Mouse (Mus musculus) midbrain, embryonic 15.5 days (tissue): ENCODE data around the gene Matn4. TPM values are rescaled to one million over a fixed set of nuclear protein-coding genes. Genes with fewer than 3 reads are reported as not detected.

Experiments
- ATAC-seq: fragments of 200-750 bp; cut with Nextera tagmentation; replicated peaks from 2 replicates; pipeline ENCODE4 v1.8.0; 2017; ENCODE audit warnings: moderate TSS enrichment
- H3K27ac ChIP-seq: fragments of 300-500 bp; sonication (generic); 2 replicates; pipeline ENCODE4 v1.5.1; 2015; ENCODE audit warnings: mild to moderate bottlenecking, inconsistent platforms
- H3K27me3 ChIP-seq: fragments of 300-500 bp; sonication (generic); replicated peaks from 2 replicates; pipeline ENCODE4 v1.6.1; 2015; ENCODE audit warnings: inconsistent platforms
- H3K36me3 ChIP-seq: fragments of 300-500 bp; sonication (generic); replicated peaks from 2 replicates; pipeline ENCODE4 v1.6.1; 2015; ENCODE audit warnings: inconsistent platforms
- H3K4me1 ChIP-seq: fragments of 300-500 bp; sonication (generic); 2 replicates; pipeline ENCODE4 v1.6.1; 2015; ENCODE audit warnings: inconsistent platforms
- H3K4me2 ChIP-seq: fragments of 300-500 bp; sonication (generic); 2 replicates; pipeline ENCODE4 v1.6.1; 2015; ENCODE audit warnings: inconsistent platforms, mild to moderate bottlenecking, moderate library complexity
- H3K4me3 ChIP-seq: fragments of 300-500 bp; sonication (generic); 2 replicates; pipeline ENCODE4 v1.5.1; 2015; ENCODE audit warnings: mild to moderate bottlenecking, inconsistent platforms
- H3K9ac ChIP-seq: fragments of 300-500 bp; sonication (generic); 2 replicates; pipeline ENCODE4 v1.6.1; 2015; ENCODE audit warnings: mild to moderate bottlenecking, inconsistent platforms
- H3K9me3 ChIP-seq: fragments of 300-500 bp; sonication (generic); 2 replicates; pipeline ENCODE4 v1.6.1; 2016; ENCODE audit warnings: inconsistent platforms
- WGBS: fragments of 180-500 bp; shearing (Covaris S2); methylation state at CpG from one replicate; pipeline ENCODE4 v1.1.7; 2015; ENCODE audit warnings: mixed read lengths; 5-methylcytosine and 5-hydroxymethylcytosine counted together
- polyA plus RNA-seq: library from polyadenylated mRNA; unstranded; fragments of >200 nt; fragmentation: Nextera tagmentation; extraction: Ambion mirVana; gene quantifications from 2 replicates; pipeline ENCODE4 v1.2.1, GENCODE M21; 2015

Matn4 gene
- polyA plus RNA-seq, 1 experiment from 2014 or later = 0.65 TPM

- WGBS = 81% methylated on average over 9 of the region's 9 CpGs
Observed at GRCm38 (mm10) chr2:164433278-164433895, 28.4 kb upstream of the Matn4 start.

DNA sequence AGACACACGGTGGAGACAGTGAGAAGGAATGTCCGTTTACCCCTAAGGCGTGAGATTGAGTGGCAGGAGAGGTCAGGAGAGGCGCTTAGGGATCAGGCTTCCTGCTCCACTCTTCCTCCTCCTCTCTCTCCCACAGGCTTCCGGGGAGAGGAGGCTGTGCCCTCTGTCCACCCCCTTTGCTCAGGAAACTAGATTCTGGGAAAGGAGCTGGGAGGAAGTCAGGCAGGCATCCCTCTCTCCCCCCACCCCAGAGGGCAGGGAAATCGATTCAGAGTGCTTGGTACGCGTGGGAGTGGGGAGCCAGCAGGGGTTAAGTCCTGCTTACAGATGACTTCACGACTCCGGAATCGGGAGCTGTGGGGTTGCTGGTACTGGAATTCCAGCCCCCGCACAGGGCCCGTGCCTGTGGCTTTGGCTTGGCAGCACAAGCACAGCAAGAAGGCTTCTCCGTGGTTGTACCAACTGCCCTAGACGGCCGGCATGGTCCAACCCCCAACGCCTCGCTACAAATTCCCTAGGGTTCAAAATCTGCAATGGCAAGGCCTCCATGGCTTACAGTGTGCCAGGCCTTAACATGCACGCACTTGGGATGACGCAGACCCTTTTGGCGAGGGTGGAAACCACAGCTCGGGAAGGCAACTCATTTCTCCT is 27.7 kb upstream of the Matn4 start:
- WGBS = 41% methylated on average over 22 of the region's 22 CpGs
- no peak for ATAC-seq
- Histone ChIP-seq H3K4me3 (no peak overlapping the region), H3K36me3 (no peaks in the 10 kb centered on the region), H3K27ac (no peak overlapping the region), H3K9ac (no peak overlapping the region), H3K27me3 (no peaks in the 10 kb centered on the region), H3K4me2 (no peak overlapping the region), H3K4me1 (no peaks in the 10 kb centered on the region), H3K9me3 (no peaks in the 10 kb centered on the region)

More at GRCm38 (mm10) chr2:164433278-164433895, 28.4 kb upstream of the Matn4 start:
- no peak overlapping the region for H3K4me2 ChIP-seq
- H3K9ac ChIP-seq = no peak overlapping the region
- H3K27me3 ChIP-seq = no peaks in the 10 kb centered on the region
- no peak overlapping the region for H3K4me3 ChIP-seq
- no peaks in the 10 kb centered on the region for H3K4me1 ChIP-seq
- ATAC-seq = no peak
- H3K36me3 ChIP-seq = no peaks in the 10 kb centered on the region
- no peaks in the 10 kb centered on the region for H3K9me3 ChIP-seq
- H3K27ac ChIP-seq = no peak overlapping the region

DNA sequence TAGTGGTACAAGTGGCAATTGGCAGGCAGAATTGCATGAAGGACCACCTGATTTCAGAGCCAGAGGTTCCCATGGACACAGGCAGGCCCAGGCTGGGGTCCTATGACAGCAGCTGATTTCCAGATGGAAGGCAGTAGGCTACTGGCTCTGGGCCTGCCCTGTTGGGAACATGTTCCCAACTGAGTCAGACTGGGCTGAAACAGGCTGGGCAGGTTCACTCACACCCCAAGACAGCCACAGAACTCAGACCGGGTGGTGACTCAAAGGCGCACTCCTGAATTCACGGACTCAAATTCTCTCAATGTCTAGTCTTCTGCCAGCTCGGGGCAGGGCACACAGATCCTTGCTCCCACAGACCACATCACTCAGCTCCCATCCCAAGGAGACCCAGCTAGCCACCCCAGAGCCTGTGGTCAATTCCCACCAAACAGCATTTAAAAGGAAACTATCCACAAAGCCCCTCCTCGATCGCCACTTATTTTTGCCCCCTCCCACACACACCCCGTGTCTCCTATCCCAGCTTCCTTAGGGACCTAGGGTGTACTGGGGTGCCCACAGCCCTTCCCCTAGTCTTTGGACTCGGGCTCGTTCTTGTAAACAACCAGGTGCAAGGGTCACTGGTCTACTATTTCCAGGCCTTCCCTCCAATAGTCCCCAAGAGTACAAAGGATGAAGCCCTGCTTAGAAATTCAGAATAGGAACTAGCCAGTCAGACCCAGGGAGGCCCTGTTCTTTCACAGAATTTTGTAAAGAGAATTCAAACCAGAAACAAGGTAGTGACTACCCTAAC is 26.9 kb upstream of the Matn4 start:
- Histone ChIP-seq H3K4me2 (no peak overlapping the region), H3K4me3 (no peak overlapping the region), H3K36me3 (no peaks in the 10 kb centered on the region), H3K9me3 (no peaks in the 10 kb centered on the region), H3K9ac (no peak overlapping the region), H3K4me1 (no peaks in the 10 kb centered on the region), H3K27ac (no peak overlapping the region), H3K27me3 (no peaks in the 10 kb centered on the region)
- 71% methylated on average over 9 of the region's 9 CpGs for WGBS
- ATAC-seq = no peak

GRCm38 (mm10) chr2:164430697-164431096 is 25.7 kb upstream of the Matn4 start:
- H3K9ac ChIP-seq = no peak overlapping the region
- H3K4me1 ChIP-seq = no peaks in the 10 kb centered on the region
- 12% methylated on average over 7 of the region's 7 CpGs for WGBS
- no peaks in the 10 kb centered on the region for H3K36me3 ChIP-seq
- no peak overlapping the region for H3K4me2 ChIP-seq
- ATAC-seq = no peak
- H3K27me3 ChIP-seq = no peaks in the 10 kb centered on the region
- H3K9me3 ChIP-seq = no peaks in the 10 kb centered on the region
- no peak overlapping the region for H3K27ac ChIP-seq
- H3K4me3 ChIP-seq = no peak overlapping the region

- no peak overlapping the region for H3K27ac ChIP-seq
- ATAC-seq = no peak
- no peaks in the 10 kb centered on the region for H3K4me1 ChIP-seq
- no peaks in the 10 kb centered on the region for H3K27me3 ChIP-seq
- H3K4me3 ChIP-seq = no peak overlapping the region
- 53% methylated on average over 15 of the region's 15 CpGs for WGBS
- H3K9ac ChIP-seq = no peak overlapping the region
- H3K36me3 ChIP-seq = no peaks in the 10 kb centered on the region
- no peaks in the 10 kb centered on the region for H3K9me3 ChIP-seq
- H3K4me2 ChIP-seq = no peak overlapping the region
Observed at GRCm38 (mm10) chr2:164429881-164430615, 25.1 kb upstream of the Matn4 start.

- ATAC-seq = no peak
- 44% methylated on average over 5 of the region's 5 CpGs for WGBS
- Histone ChIP-seq H3K27me3 (no peaks in the 10 kb centered on the region), H3K36me3 (no peaks in the 10 kb centered on the region), H3K4me1 (no peaks in the 10 kb centered on the region), H3K4me2 (no peak overlapping the region), H3K9me3 (no peaks in the 10 kb centered on the region), H3K27ac (no peak overlapping the region), H3K4me3 (no peak overlapping the region), H3K9ac (no peak overlapping the region)
Observed at GRCm38 (mm10) chr2:164428451-164428850, 23.5 kb upstream of the Matn4 start.

DNA sequence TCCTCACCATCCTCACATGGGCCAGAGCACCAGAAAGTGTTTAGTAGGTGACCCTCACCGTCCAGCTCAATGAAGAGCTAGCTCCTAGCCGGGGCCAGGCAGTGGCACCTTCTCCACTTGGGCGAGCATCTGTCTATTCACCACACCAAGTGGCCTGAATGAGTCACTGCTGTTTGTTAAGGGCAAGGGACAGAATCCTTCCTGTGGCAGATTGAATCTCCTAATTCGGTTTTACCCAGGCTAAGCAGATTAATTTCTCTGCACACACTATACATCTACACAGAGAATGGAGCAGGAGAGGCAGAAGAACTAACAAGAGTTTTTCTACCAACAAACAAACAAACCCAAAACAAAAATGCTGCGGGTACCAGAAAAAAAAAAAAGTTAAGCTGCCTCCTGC is 22.0 kb upstream of the Matn4 start:
- Histone ChIP-seq H3K9me3 (no peaks in the 10 kb centered on the region), H3K4me2 (no peak overlapping the region), H3K4me1 (no peaks in the 10 kb centered on the region), H3K27ac (no peak overlapping the region), H3K9ac (no peak overlapping the region), H3K36me3 (no peaks in the 10 kb centered on the region), H3K27me3 (no peaks in the 10 kb centered on the region), H3K4me3 (no peak overlapping the region)
- WGBS = 75% methylated on average over 5 of the region's 5 CpGs
- no peak for ATAC-seq

GRCm38 (mm10) chr2:164426121-164426520 is 21.2 kb upstream of the Matn4 start:
- H3K4me3 ChIP-seq = no peak overlapping the region
- H3K36me3 ChIP-seq = no peaks in the 10 kb centered on the region
- H3K27me3 ChIP-seq = no peaks in the 10 kb centered on the region
- 30% methylated on average over 12 of the region's 12 CpGs for WGBS
- no peaks in the 10 kb centered on the region for H3K9me3 ChIP-seq
- H3K4me2 ChIP-seq = no peak overlapping the region
- H3K4me1 ChIP-seq = no peaks in the 10 kb centered on the region
- H3K27ac ChIP-seq = no peak overlapping the region
- no peak overlapping the region for H3K9ac ChIP-seq
- no peak for ATAC-seq

DNA sequence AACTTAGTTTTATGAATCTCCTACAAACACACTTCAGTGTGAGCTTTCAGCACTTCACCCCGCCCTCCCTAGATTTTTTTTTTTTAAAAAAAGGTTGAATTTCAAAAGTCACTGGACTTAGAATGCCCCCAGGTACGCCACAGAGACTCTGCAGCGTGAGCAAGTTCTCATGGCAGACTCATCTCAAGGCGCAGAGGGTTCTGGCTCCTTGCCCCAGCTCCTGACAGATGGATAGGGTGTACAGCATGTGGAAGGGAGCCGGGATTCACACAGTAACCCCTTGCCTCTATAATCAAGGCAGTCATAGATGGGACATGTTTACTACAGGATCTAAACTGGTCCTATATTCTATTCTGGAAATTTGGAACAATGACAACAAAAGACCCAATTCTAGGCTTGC is 20.4 kb upstream of the Matn4 start:
- Histone ChIP-seq H3K4me2 (no peak overlapping the region), H3K4me3 (no peak overlapping the region), H3K4me1 (no peaks in the 10 kb centered on the region), H3K9ac (no peak overlapping the region), H3K9me3 (no peaks in the 10 kb centered on the region), H3K27me3 (no peaks in the 10 kb centered on the region), H3K36me3 (no peaks in the 10 kb centered on the region), H3K27ac (no peak overlapping the region)
- WGBS = 90% methylated on average over 5 of the region's 5 CpGs
- ATAC-seq = no peak

- ATAC-seq = no peak
- WGBS = 86% methylated on average over 8 of the region's 8 CpGs
- H3K36me3 ChIP-seq = no peaks in the 10 kb centered on the region
Observed at GRCm38 (mm10) chr2:164424406-164424805, 19.4 kb upstream of the Matn4 start.

DNA sequence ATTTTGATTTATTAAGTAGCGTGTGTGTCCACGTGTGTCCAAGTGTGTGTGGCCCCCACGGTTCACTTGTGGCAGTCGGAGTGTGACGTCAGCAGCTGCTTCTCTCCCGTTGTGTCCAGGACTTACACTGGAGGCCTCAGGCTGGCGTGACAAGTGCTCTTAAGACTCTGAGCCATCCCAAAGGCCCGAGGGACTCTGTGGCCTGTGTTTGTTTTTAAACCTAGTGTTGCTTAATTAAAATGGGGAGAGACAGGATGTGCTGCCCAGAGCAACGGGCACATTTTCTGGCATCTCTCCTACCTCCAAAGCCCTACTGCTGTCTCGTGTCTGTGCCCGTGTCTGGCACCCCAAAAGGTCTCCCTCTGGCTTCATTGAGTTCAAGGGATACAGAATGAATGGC is 18.5 kb upstream of the Matn4 start:
- Histone ChIP-seq H3K27me3 (no peaks in the 10 kb centered on the region), H3K9me3 (no peaks in the 10 kb centered on the region), H3K4me3 (no peak overlapping the region), H3K9ac (no peak overlapping the region), H3K4me1 (no peaks in the 10 kb centered on the region), H3K36me3 (no peaks in the 10 kb centered on the region), H3K27ac (no peak overlapping the region), H3K4me2 (no peak overlapping the region)
- no peak for ATAC-seq
- 89% methylated on average over 11 of the region's 11 CpGs for WGBS

More at GRCm38 (mm10) chr2:164424406-164424805, 19.4 kb upstream of the Matn4 start:
- Histone ChIP-seq H3K4me3 (no peak overlapping the region), H3K27ac (no peak overlapping the region), H3K27me3 (no peaks in the 10 kb centered on the region), H3K9ac (no peak overlapping the region), H3K4me1 (no peaks in the 10 kb centered on the region), H3K9me3 (no peaks in the 10 kb centered on the region), H3K4me2 (no peak overlapping the region)

GRCm38 (mm10) chr2:164422675-164423393 is 17.9 kb upstream of the Matn4 start:
- Histone ChIP-seq H3K27me3 (no peaks in the 10 kb centered on the region), H3K36me3 (no peaks in the 10 kb centered on the region), H3K9me3 (no peaks in the 10 kb centered on the region), H3K4me2 (no peak overlapping the region), H3K9ac (no peak overlapping the region), H3K4me3 (no peak overlapping the region), H3K4me1 (no peaks in the 10 kb centered on the region), H3K27ac (no peak overlapping the region)
- WGBS = 90% methylated on average over 15 of the region's 15 CpGs
- ATAC-seq = no peak
